Mouse (Mus musculus) liver, adult 2 months (tissue): ENCODE measurements around the gene Cib2.

Experiments used
- CTCF ChIP-seq: fragments of 200-500 bp; IDR thresholded peaks from 2 replicates; pipeline ENCODE4 v1.5.1; 2011; ENCODE audit warnings: low read depth, low read length, control low read depth
- POLR2A ChIP-seq: fragments of 200-500 bp; IDR thresholded peaks from 2 replicates; pipeline ENCODE4 v1.6.1; 2011; ENCODE audit warnings: low read length, control low read depth; ENCODE audit not compliant: insufficient read depth; ENCODE audit errors: extremely low read depth

DNA sequence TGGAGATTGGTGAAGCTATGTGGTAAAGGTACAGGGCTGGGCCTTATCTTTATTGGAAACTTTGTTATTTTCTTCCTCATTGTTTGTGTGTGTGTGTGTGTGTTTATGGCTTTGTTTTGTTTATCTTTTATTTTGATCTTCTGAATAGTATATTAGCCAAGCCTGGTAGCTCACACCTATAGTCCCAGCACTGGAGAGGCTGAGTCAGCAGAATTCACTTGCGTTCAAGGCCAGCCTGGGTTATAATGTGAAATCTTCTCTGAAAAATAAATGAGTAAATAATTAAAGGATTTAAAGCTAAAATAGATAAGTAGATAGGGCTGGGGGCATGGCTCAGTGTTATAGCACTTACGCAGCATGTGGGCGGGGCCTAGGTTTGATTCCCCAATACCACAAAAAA is 21.8 kb downstream of the Cib2 start:
- TF ChIP-seq CTCF (no peak), POLR2A (no peak)
